Mouse (Mus musculus): ENCODE results near the gene Cryz. TPM values are rescaled to one million over a fixed set of nuclear protein-coding genes. Genes with fewer than 3 reads are reported as not detected.
A peak's percentile ranks its signal among the peaks of the same experiment; 100 is the strongest.
"Not testable (repeated sequence)": the region's sequence is repeated elsewhere in the genome, so short reads cannot be mapped to it uniquely, and the experiment has no call there.

Gene Cryz
- polyA plus RNA-seq, 1 experiment from 2014 or later = 23.9 TPM

GRCm38 (mm10) chr3:154616106-154616505 is 19.6 kb downstream of the Cryz start:
- Histone ChIP-seq H3K27me3 (replicated peaks; ENCODE audit: low read depth, poor library complexity, severe bottlenecking) (no peaks in the 10 kb centered on the region), H3K4me1 (no peaks in the 10 kb centered on the region), H3K27ac (replicated peaks) (no peak overlapping the region), H3K4me3 (no peak overlapping the region), H3K36me3 (replicated peaks) (peaks cover 50% of the 10 kb centered on the region), H3K9me3 (no peaks in the 10 kb centered on the region)
- 93% methylated on average over 4 of the region's 4 CpGs for WGBS
- no peak for DNase-seq (ENCODE audit: low spot score)

GRCm38 (mm10) chr3:154628284-154628683 is 31.8 kb downstream of the Cryz start:
- H3K9me3 ChIP-seq = no peaks in the 10 kb centered on the region
- peaks cover 5% of the 10 kb centered on the region; the same call in 1 of the 2 replicates for H3K36me3 ChIP-seq (replicated peaks)
- no peak overlapping the region for H3K4me3 ChIP-seq
- H3K27me3 ChIP-seq (replicated peaks; ENCODE audit: low read depth, poor library complexity, severe bottlenecking) = no peaks in the 10 kb centered on the region
- H3K27ac ChIP-seq (replicated peaks) = no peak overlapping the region
- H3K4me1 ChIP-seq = no peaks in the 10 kb centered on the region
- no peak for DNase-seq (ENCODE audit: low spot score)

- H3K9me3 ChIP-seq; H3K27me3 ChIP-seq (replicated peaks; ENCODE audit: low read depth, poor library complexity, severe bottlenecking); H3K4me3 ChIP-seq; H3K36me3 ChIP-seq (replicated peaks); DNase-seq (ENCODE audit: low spot score); H3K4me1 ChIP-seq; H3K27ac ChIP-seq (replicated peaks): not testable (repeated sequence)
- WGBS = 87% methylated on average over 2 of the region's 2 CpGs
Observed at GRCm38 (mm10) chr3:154631281-154631680, 34.8 kb downstream of the Cryz start.

GRCm38 (mm10) chr3:154633091-154633490 is 36.6 kb downstream of the Cryz start:
- Histone ChIP-seq H3K36me3 (replicated peaks) (no peaks in the 10 kb centered on the region), H3K4me3 (no peak overlapping the region), H3K27ac (replicated peaks) (no peak overlapping the region), H3K4me1 (no peaks in the 10 kb centered on the region), H3K9me3 (no peaks in the 10 kb centered on the region), H3K27me3 (replicated peaks; ENCODE audit: low read depth, poor library complexity, severe bottlenecking) (no peaks in the 10 kb centered on the region)
- 84% methylated on average over 5 of the region's 5 CpGs for WGBS
- DNase-seq (ENCODE audit: low spot score) = no peak

- 64% methylated on average over 29 of the region's 29 CpGs for WGBS
- H3K4me3 ChIP-seq = 0 out of 2 replicates have a peak overlapping the region, but pooled peaks have one; percentile 5
- DNase-seq (ENCODE audit: low spot score) = no peak
- H3K36me3 ChIP-seq (replicated peaks) = no peaks in the 10 kb centered on the region
- H3K27me3 ChIP-seq (replicated peaks; ENCODE audit: low read depth, poor library complexity, severe bottlenecking) = peaks cover 12% of the 10 kb centered on the region
- no peaks in the 10 kb centered on the region for H3K9me3 ChIP-seq
- peaks cover 15% of the 10 kb centered on the region for H3K4me1 ChIP-seq
- no peak overlapping the region for H3K27ac ChIP-seq (replicated peaks)
Observed at GRCm38 (mm10) chr3:154646638-154647442, 50.3 kb downstream of the Cryz start.

GRCm38 (mm10) chr3:154647443-154647780 is 50.9 kb downstream of the Cryz start:
- Histone ChIP-seq H3K27ac (replicated peaks) (no peak overlapping the region), H3K36me3 (replicated peaks) (no peaks in the 10 kb centered on the region), H3K4me3 (no peak overlapping the region), H3K4me1 (peaks cover 15% of the 10 kb centered on the region), H3K9me3 (no peaks in the 10 kb centered on the region), H3K27me3 (replicated peaks; ENCODE audit: low read depth, poor library complexity, severe bottlenecking) (peaks cover 18% of the 10 kb centered on the region)
- DNase-seq (ENCODE audit: low spot score) = no peak
- 73% methylated on average over 7 of the region's 7 CpGs for WGBS

- H3K4me1 ChIP-seq = peaks cover 30% of the 10 kb centered on the region
- 67% methylated on average over 20 of the region's 20 CpGs for WGBS
Observed at GRCm38 (mm10) chr3:154649411-154650285, 53.1 kb downstream of the Cryz start.

GRCm38 (mm10) chr3:154651192-154651821 is 54.8 kb downstream of the Cryz start:
- H3K36me3 ChIP-seq (replicated peaks) = no peaks in the 10 kb centered on the region
- peaks cover 35% of the 10 kb centered on the region for H3K4me1 ChIP-seq
- no peak overlapping the region for H3K27ac ChIP-seq (replicated peaks)
- H3K4me3 ChIP-seq = no peak overlapping the region
- 86% methylated on average over 10 of the region's 10 CpGs for WGBS
- H3K9me3 ChIP-seq = no peaks in the 10 kb centered on the region
- DNase-seq (ENCODE audit: low spot score) = no peak
- peaks cover 22% of the 10 kb centered on the region for H3K27me3 ChIP-seq (replicated peaks; ENCODE audit: low read depth, poor library complexity, severe bottlenecking)

More at GRCm38 (mm10) chr3:154649411-154650285, 53.1 kb downstream of the Cryz start:
- DNase-seq (ENCODE audit: low spot score) = no peak
- no peak overlapping the region for H3K27ac ChIP-seq (replicated peaks)
- H3K27me3 ChIP-seq (replicated peaks; ENCODE audit: low read depth, poor library complexity, severe bottlenecking) = peaks cover 22% of the 10 kb centered on the region
- H3K36me3 ChIP-seq (replicated peaks) = no peaks in the 10 kb centered on the region
- H3K9me3 ChIP-seq = no peaks in the 10 kb centered on the region
- H3K4me3 ChIP-seq = no peak overlapping the region

- H3K36me3 ChIP-seq (replicated peaks) = no peaks in the 10 kb centered on the region
- DNase-seq (ENCODE audit: low spot score) = peak; percentile 86
- peaks cover 29% of the 10 kb centered on the region for H3K4me1 ChIP-seq
- no peak overlapping the region for H3K27ac ChIP-seq (replicated peaks)
- 47% methylated on average over 24 of the region's 24 CpGs for WGBS
- H3K27me3 ChIP-seq (replicated peaks; ENCODE audit: low read depth, poor library complexity, severe bottlenecking) = peaks cover 21% of the 10 kb centered on the region
- H3K9me3 ChIP-seq = no peaks in the 10 kb centered on the region
- H3K4me3 ChIP-seq = no peak overlapping the region
Observed at GRCm38 (mm10) chr3:154652581-154653420, 56.3 kb downstream of the Cryz start.

GRCm38 (mm10) chr3:154653454-154653853 is 56.9 kb downstream of the Cryz start:
- DNase-seq (ENCODE audit: low spot score) = no peak
- Histone ChIP-seq H3K27me3 (replicated peaks; ENCODE audit: low read depth, poor library complexity, severe bottlenecking) (peaks cover 15% of the 10 kb centered on the region), H3K36me3 (replicated peaks) (no peaks in the 10 kb centered on the region), H3K9me3 (no peaks in the 10 kb centered on the region), H3K4me3 (no peak overlapping the region), H3K27ac (replicated peaks) (no peak overlapping the region), H3K4me1 (peaks cover 29% of the 10 kb centered on the region)
- 55% methylated on average over 5 of the region's 5 CpGs for WGBS

GRCm38 (mm10) chr3:154654284-154654683 is 57.8 kb downstream of the Cryz start:
- H3K4me1 ChIP-seq = peaks cover 28% of the 10 kb centered on the region
- no peak overlapping the region for H3K4me3 ChIP-seq
- no peaks in the 10 kb centered on the region for H3K9me3 ChIP-seq
- WGBS = 56% methylated on average over 6 of the region's 6 CpGs
- no peak overlapping the region for H3K27ac ChIP-seq (replicated peaks)
- H3K27me3 ChIP-seq (replicated peaks; ENCODE audit: low read depth, poor library complexity, severe bottlenecking) = peaks cover 14% of the 10 kb centered on the region
- H3K36me3 ChIP-seq (replicated peaks) = no peaks in the 10 kb centered on the region
- no peak for DNase-seq (ENCODE audit: low spot score)

GRCm38 (mm10) chr3:154654901-154655300 is 58.4 kb downstream of the Cryz start:
- Histone ChIP-seq H3K4me3 (no peak overlapping the region), H3K27ac (replicated peaks) (no peak overlapping the region), H3K27me3 (replicated peaks; ENCODE audit: low read depth, poor library complexity, severe bottlenecking) (peaks cover 14% of the 10 kb centered on the region), H3K4me1 (peaks cover 22% of the 10 kb centered on the region), H3K36me3 (replicated peaks) (no peaks in the 10 kb centered on the region), H3K9me3 (no peaks in the 10 kb centered on the region)
- WGBS = 84% methylated on average over 12 of the region's 12 CpGs
- no peak for DNase-seq (ENCODE audit: low spot score)

All from embryonic facial prominence, embryonic 10.5 days (tissue).